Mouse (Mus musculus) small intestine, adult 2 months (tissue): ENCODE measurements at regions not wholly inside any gene's neighbourhood (a gene's known extent, or its start where the extent isn't known, plus 50 kb on each side); places are given as distances from the start of the nearest gene placed in this dataset.

Experiments
- H3K27ac ChIP-seq: fragments of 200-500 bp; 2 replicates; pipeline ENCODE4 v1.5.1; 2012; ENCODE audit warnings: low read depth, low read length, control low read depth, inconsistent platforms; ENCODE audit not compliant: insufficient read depth
- H3K27me3 ChIP-seq: fragments of 200-500 bp; 2 replicates; pipeline ENCODE4 v1.6.1; 2012; ENCODE audit warnings: mild to moderate bottlenecking, moderate library complexity, low read length, inconsistent platforms; ENCODE audit not compliant: control insufficient read depth, insufficient read depth
- H3K36me3 ChIP-seq: fragments of 200-500 bp; 2 replicates; pipeline ENCODE4 v1.6.1; 2012; ENCODE audit warnings: mild to moderate bottlenecking, low read length, control low read depth, inconsistent platforms; ENCODE audit not compliant: control insufficient read depth, insufficient read depth
- H3K4me1 ChIP-seq: fragments of 200-500 bp; 2 replicates; pipeline ENCODE4 v1.6.1; 2012; ENCODE audit warnings: low read length, inconsistent platforms, mixed read lengths; ENCODE audit not compliant: control insufficient read depth, insufficient read depth, insufficient read length
- H3K4me3 ChIP-seq: fragments of 200-500 bp; 2 replicates; pipeline ENCODE4 v1.5.1; 2012; ENCODE audit warnings: low read depth, mild to moderate bottlenecking, control low read depth, inconsistent platforms, low read length, moderate library complexity
- CTCF ChIP-seq: fragments of 200-500 bp; IDR thresholded peaks from 2 replicates; pipeline ENCODE4 v1.5.1; 2012; ENCODE audit warnings: low read depth, mild to moderate bottlenecking, control low read depth, inconsistent platforms, low read length, moderate library complexity, mixed read lengths; ENCODE audit not compliant: insufficient replicate concordance, insufficient read length; ENCODE audit errors: extremely low read depth
- POLR2A ChIP-seq: fragments of 200-500 bp; IDR thresholded peaks from 2 replicates; pipeline ENCODE4 v1.6.1; 2012; ENCODE audit warnings: low read depth, mild to moderate bottlenecking, control low read depth, inconsistent platforms, low read length, moderate library complexity
- whole genome bisulfite sequencing: fragments of 180-500 bp; shearing (Covaris S2); methylation state at CpG from one replicate; pipeline ENCODE4 v1.1.7; 2018; 5-methylcytosine and 5-hydroxymethylcytosine counted together

- Histone ChIP-seq H3K36me3 (no peaks in the 10 kb centered on the region), H3K27me3 (no peaks in the 10 kb centered on the region; the same call in 1 of the 2 replicates), H3K27ac (no peak overlapping the region), H3K4me3 (no peak overlapping the region), H3K4me1 (no peaks in the 10 kb centered on the region)
- WGBS, result 70% methylated on average over 5 of the region's 5 CpGs
- TF ChIP-seq CTCF, result no peak
- TF ChIP-seq POLR2A, result no peak
Observed at GRCm38 (mm10) chr19:44626261-44626660, 63.6 kb downstream of the Hif1an start.

DNA sequence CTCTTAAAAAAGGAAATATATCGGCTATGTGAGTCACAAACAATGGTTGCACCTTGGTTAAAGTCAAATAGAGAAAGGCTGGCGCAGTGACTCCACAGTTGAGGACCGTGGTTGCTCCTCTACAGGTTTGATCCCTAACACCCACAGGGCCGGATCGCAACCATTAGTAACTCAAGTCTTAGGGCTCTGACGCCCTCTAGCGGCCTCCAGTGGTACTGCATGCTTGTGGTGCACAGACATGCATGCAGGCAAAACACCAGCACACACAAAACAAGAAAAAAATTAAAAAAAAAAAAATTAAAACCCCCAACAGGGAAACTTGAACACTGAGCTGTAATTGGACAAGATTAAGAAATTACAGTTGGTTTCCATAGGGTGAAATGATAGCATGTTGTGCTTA lies 67.1 kb downstream of the Hif1an start:
- Histone ChIP-seq H3K27ac (no peak overlapping the region), H3K4me1 (no peaks in the 10 kb centered on the region), H3K27me3 (no peaks in the 10 kb centered on the region; the same call in 1 of the 2 replicates), H3K4me3 (no peak overlapping the region), H3K36me3 (no peaks in the 10 kb centered on the region)
- TF ChIP-seq CTCF (peak; percentile 62; the same call in 1 of the 2 replicates), POLR2A (no peak)
- WGBS, result 67% methylated on average over 7 of the region's 7 CpGs

- no peak overlapping the region for H3K27ac ChIP-seq
- no peaks in the 10 kb centered on the region for H3K4me1 ChIP-seq
- H3K36me3 ChIP-seq, result no peaks in the 10 kb centered on the region
- 80% methylated on average over 19 of the region's 19 CpGs for WGBS
- TF ChIP-seq CTCF (no peak), POLR2A (no peak)
- no peak overlapping the region for H3K4me3 ChIP-seq
- no peaks in the 10 kb centered on the region; the same call in 1 of the 2 replicates for H3K27me3 ChIP-seq
Observed at GRCm38 (mm10) chr19:44631356-44632007, 68.8 kb downstream of the Hif1an start.

GRCm38 (mm10) chr19:44637145-44637719 lies 74.6 kb downstream of the Hif1an start:
- H3K4me1 ChIP-seq, result no peaks in the 10 kb centered on the region
- peaks cover 14% of the 10 kb centered on the region for H3K27me3 ChIP-seq
- H3K27ac ChIP-seq, result no peak overlapping the region
- WGBS, result 64% methylated on average over 9 of the region's 9 CpGs
- no peaks in the 10 kb centered on the region for H3K36me3 ChIP-seq
- no peak for TF ChIP-seq CTCF
- TF ChIP-seq POLR2A, result no peak
- no peak overlapping the region for H3K4me3 ChIP-seq

GRCm38 (mm10) chr19:44640021-44640420 lies 77.4 kb downstream of the Hif1an start:
- no peaks in the 10 kb centered on the region for H3K4me1 ChIP-seq
- no peaks in the 10 kb centered on the region for H3K36me3 ChIP-seq
- peaks cover 14% of the 10 kb centered on the region for H3K27me3 ChIP-seq
- H3K27ac ChIP-seq, result no peak overlapping the region
- WGBS, result 2% methylated on average over 26 of the region's 26 CpGs
- H3K4me3 ChIP-seq, result no peak overlapping the region
- TF ChIP-seq CTCF, result no peak
- TF ChIP-seq POLR2A, result no peak

DNA sequence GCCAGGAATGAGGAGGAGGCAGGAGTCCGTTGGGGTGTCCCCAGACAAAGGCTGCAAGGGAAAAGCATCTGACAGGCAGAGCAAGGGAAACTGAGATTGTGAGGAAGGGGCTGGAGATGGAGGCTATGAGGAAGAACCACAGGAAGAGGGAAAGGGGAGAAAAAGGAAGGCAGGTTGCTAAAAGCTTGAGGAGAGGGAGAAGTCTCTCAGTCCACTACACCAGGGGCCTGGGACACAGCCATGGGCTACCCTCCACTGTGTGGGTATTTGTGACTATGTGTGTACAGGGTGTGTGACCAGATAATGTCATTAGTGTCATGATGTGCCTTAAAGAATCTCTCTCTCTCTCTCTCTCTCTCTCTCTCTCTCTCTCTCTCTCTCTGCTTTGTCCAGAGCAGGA lies 77.9 kb downstream of the Hif1an start:
- H3K27ac ChIP-seq, result no peak overlapping the region
- TF ChIP-seq CTCF (no peak), POLR2A (no peak)
- peaks cover 14% of the 10 kb centered on the region for H3K27me3 ChIP-seq
- no peaks in the 10 kb centered on the region for H3K4me1 ChIP-seq
- 0% methylated on average over 1 of the region's 1 CpGs for WGBS
- H3K4me3 ChIP-seq, result no peak overlapping the region
- H3K36me3 ChIP-seq, result no peaks in the 10 kb centered on the region

- no peaks in the 10 kb centered on the region for H3K36me3 ChIP-seq
- peaks cover 14% of the 10 kb centered on the region for H3K27me3 ChIP-seq
- H3K4me1 ChIP-seq, result no peaks in the 10 kb centered on the region
- no peak for TF ChIP-seq POLR2A
- no peak for TF ChIP-seq CTCF
- H3K4me3 ChIP-seq, result no peak overlapping the region
- 47% methylated on average over 4 of the region's 4 CpGs for WGBS
- H3K27ac ChIP-seq, result no peak overlapping the region
Observed at GRCm38 (mm10) chr19:44642294-44642693, 79.6 kb downstream of the Hif1an start.
